Mouse (Mus musculus) embryonic fibroblast, embryonic 13.5 days (primary cell): ENCODE data around the gene Myo18a.

Experiments used
- CTCF ChIP-seq: IDR thresholded peaks from 2 replicates; pipeline ENCODE4 v1.5.1; 2011; ENCODE audit warnings: mild to moderate bottlenecking, control low read depth, low read length, moderate library complexity, borderline replicate concordance; ENCODE audit not compliant: insufficient read depth
- POLR2A ChIP-seq: IDR thresholded peaks from 2 replicates; pipeline ENCODE4 v1.6.1; 2011; ENCODE audit warnings: low read depth, mild to moderate bottlenecking, control low read depth, low read length, moderate library complexity

- TF ChIP-seq CTCF = no peak
- no peak for TF ChIP-seq POLR2A
Observed at GRCm38 (mm10) chr11:77872685-77873084, 109.6 kb downstream of the Myo18a start.
